Mouse (Mus musculus) cerebellum, adult 9-10 months (tissue): ENCODE measurements around the gene Pnkd.
"Not testable (repeated sequence)": the region's sequence is repeated elsewhere in the genome, so short reads cannot be mapped to it uniquely, and the experiment has no call there.

Source experiments
- DNase-seq: peaks from one replicate; pipeline ENCODE4 v3.0.0; 2022

The Pnkd gene

DNA sequence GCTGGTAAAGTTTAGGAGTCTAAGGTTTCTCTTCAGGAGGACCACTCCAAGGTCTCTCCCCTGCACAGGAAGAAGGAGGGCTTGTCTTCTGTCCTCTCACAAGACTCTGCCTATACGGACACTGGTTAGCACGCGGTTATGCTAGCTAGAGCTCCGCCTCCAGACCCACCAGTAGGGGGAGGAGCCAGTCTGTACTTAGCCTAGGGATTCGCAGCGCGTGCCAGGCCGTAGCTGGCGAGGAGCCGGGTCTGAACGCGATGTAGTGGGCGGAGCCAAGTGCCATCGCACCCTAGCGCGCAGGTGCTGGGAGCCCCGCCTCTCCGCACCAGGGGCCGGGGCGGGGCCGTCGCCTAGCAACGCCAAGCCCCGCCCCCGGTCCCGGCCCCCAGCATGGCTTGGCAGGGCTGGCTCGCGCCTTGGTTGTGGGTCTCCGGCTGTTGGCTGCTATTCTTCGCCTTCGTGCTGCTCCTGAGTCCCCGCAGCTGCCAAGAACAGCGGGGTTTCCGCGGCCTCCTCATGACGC lies 47.6 kb downstream of the Pnkd start:
- peak; percentile 96 for DNase-seq

DNA sequence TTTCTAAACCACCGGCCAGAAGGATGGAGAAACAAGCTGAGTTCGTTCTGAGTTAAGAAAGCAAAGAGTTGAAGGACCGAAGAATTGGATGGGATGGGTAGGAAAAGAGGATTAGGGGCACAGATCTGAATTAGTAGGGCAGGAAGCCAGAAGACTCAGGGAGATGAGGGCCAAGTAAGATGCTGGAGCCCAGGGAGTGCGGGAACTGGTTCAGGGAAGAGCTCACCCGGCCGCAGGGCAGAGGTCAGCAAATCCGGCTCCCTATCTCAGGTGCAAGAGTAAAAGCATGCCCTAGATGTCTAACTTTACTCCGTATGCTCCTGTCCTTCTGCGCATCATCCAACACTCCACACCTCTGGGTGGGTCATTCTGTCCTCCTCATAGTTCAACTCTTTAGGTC lies 48.2 kb downstream of the Pnkd start:
- DNase-seq, result peak; percentile 73

GRCm38 (mm10) chr1:74334607-74335006 lies 49.9 kb downstream of the Pnkd start:
- DNase-seq, result no peak

GRCm38 (mm10) chr1:74335033-74335432 lies 50.3 kb downstream of the Pnkd start:
- peak; percentile 24 for DNase-seq

DNA sequence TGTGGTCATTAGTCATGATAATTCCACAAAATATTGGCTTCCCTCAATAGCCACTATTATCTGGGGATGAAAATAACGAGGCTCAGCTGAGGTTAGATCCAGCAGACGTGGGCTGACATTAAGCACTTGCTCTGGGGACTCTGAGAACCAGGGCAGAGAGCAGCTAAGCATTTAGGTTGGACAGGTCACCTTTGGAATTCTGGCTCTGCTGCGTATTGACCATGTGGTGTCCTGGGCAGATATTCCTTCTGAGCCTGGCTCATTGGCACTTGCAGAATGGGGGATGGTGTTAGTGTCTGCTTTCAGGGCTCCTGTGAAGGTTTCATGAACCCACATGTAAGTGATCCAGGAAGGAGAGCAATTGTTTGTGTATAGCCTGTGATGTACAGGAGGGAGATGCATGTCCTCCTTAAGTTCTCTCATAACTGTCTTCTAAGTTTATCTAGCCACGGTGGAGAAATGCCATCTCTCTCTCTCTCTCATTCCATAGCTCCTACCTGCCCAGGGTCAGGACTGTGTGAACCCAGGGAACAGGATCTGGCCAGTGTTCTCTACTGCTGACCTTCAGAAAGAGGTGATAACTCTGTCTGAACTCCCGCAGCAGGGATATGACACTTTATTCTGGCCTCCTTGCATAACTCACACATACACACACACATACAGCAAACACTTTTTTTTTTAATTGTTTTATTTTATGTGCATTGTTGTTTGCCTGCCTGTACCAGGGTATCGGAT lies 50.9 kb downstream of the Pnkd start:
- peak; percentile 65 for DNase-seq

GRCm38 (mm10) chr1:74337241-74337771 lies 52.6 kb downstream of the Pnkd start:
- peak; percentile 45 for DNase-seq

- no peak for DNase-seq
These were observed 53.3 kb downstream of the Pnkd start for GRCm38 (mm10) chr1:74338013-74338412.

GRCm38 (mm10) chr1:74338626-74339025 lies 53.9 kb downstream of the Pnkd start:
- no peak for DNase-seq

DNA sequence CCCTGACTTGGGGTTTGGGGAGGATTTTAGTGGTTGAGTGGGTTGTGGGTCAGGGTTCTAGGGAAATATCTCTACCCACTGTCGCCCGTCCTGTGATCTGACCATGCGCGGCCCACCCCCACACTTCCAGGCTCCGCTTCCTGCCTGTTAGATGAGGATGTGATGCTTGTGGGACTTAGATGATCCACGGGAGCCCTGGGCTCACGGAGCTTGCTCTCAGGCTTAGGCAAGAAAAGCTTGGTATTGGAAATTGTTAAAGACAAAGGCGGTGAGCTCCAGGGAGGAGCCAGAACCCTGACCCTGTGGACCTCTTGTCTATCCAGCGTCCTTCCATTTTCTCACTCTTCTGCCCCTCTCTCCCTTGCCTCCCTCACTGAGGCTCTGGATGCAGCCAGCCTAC lies 55.2 kb downstream of the Pnkd start:
- DNase-seq, result no peak

GRCm38 (mm10) chr1:74340361-74340764 lies 55.6 kb downstream of the Pnkd start:
- peak; percentile 43 for DNase-seq

GRCm38 (mm10) chr1:74340992-74341391 lies 56.3 kb downstream of the Pnkd start:
- DNase-seq, result not testable (repeated sequence)

DNA sequence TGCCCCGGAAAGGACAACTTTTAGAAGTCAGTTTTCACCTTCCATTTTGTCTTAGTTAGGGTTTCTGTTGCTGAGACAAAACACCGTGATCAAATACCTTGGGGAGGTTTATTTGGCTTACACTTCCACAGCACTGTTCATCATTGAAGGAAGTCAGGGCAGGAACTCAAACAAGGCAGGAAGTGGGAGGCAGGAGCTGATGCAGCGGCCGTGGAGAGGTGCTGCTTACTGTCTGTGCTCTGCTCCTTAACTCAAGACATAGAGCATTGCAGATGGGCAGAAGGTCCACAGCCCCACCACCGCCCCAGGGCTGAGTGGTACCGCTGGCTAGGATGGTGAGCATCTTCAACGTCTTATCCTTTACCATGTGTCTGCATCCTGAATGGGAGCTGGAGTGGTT lies 57.2 kb downstream of the Pnkd start:
- no peak for DNase-seq

GRCm38 (mm10) chr1:74342308-74342707 lies 57.6 kb downstream of the Pnkd start:
- no peak for DNase-seq

- no peak for DNase-seq
These were observed 58.4 kb downstream of the Pnkd start for GRCm38 (mm10) chr1:74343161-74343560.

GRCm38 (mm10) chr1:74344163-74344916 lies 59.6 kb downstream of the Pnkd start:
- DNase-seq, result no peak

- DNase-seq, result no peak
These were observed 66.5 kb downstream of the Pnkd start for GRCm38 (mm10) chr1:74351185-74351769.

GRCm38 (mm10) chr1:74352532-74353096 lies 67.9 kb downstream of the Pnkd start:
- DNase-seq, result no peak

- no peak for DNase-seq
These were observed 68.9 kb downstream of the Pnkd start for GRCm38 (mm10) chr1:74353453-74354229.

DNA sequence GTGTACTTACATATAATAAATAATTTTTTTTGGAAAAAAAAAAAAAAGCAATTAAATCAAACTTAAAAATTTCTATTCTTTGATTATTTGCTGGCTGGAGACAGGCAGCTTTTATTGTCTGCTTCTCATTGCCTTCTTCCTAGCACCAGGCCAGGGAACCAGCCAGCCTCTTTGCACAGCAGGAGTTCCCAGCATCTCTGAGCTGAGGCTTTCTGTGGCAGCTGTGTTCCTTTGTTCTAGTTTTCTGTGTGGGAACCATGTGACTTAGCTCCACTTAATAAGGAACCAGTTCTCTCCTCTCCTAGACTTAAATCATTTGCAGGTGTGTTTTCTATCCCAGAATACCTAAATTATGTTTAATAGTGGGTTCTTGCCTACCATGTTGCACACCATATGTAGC lies 72.8 kb downstream of the Pnkd start:
- no peak for DNase-seq

DNA sequence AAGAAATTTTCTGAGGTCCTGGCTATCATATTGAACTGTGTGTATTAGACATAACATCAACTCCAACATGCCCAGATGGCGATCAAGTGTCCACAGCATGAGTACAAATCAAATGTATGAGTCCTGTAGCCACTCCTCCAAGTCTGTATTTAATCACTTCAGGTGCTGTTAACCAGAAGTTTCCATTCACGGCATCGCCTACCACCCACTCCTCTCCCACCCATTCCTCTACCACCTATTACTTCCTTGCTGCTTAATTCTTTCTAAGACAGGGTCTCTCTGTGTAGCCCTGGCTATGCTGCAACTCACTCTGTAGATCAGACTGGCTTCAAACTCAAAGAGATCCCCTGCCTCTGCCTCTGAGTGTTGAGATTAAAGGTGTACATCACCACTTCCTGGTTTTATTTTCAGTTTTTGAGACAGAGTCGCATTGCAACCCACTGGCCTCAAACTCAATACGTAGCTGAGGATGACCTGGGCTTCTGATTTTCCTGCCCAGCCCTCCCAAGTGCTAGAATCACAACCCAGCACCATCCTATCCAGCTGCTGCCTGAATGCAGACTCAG lies 75.3 kb downstream of the Pnkd start:
- DNase-seq, result no peak

DNA sequence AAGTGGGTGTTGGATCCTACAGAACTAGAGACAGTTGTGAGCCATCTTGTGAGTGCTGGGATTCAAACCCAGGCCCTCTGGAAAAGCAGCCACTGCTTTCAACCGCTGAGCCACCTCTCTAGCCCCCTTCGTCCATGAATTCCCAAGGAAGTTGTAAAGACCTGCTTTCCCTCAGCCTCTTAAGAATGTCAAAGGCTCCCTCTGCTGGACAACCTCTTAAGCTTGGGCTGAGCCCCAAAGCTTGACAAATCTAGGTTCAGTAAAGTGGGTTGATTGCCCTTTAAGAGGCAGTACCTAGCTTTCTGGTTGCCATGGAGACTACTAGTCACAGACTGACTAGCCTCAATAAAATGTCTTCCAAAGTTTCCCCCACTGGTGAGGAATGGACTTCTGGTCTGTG lies 77.1 kb downstream of the Pnkd start, which contains the start of gene Catip:
Gene Catip (plus strand): TSS at position 297 of the 400 bp plus-strand sequence.
- peak; percentile 87 for DNase-seq
